Mouse (Mus musculus): ENCODE data around the gene Itgb3.

The Itgb3 gene

GRCm38 (mm10) chr11:104618638-104619076, 10.9 kb downstream of the Itgb3 start:
- intact Hi-C loops (cut with DNase I): no loop called here

- intact Hi-C loops (cut with DNase I): no loop called here
These were observed 11.6 kb downstream of the Itgb3 start for GRCm38 (mm10) chr11:104619084-104620022.

- intact Hi-C loops (cut with DNase I): no loop called here
These were observed 14.5 kb downstream of the Itgb3 start for GRCm38 (mm10) chr11:104622040-104622962.

GRCm38 (mm10) chr11:104624791-104625391, 17.1 kb downstream of the Itgb3 start:
- intact Hi-C loops (cut with DNase I): no loop called here

GRCm38 (mm10) chr11:104625453-104626402, 17.9 kb downstream of the Itgb3 start:
- intact Hi-C loops (cut with DNase I): no loop called here

- intact Hi-C loops (cut with DNase I): no loop called here
These were observed 18.8 kb downstream of the Itgb3 start for GRCm38 (mm10) chr11:104626635-104627034.

GRCm38 (mm10) chr11:104627616-104628301, 20.0 kb downstream of the Itgb3 start:
- intact Hi-C loops (cut with DNase I): no loop called here

- intact Hi-C loops (cut with DNase I): no loop called here
These were observed 20.8 kb downstream of the Itgb3 start for GRCm38 (mm10) chr11:104628566-104628965.

- intact Hi-C loops (cut with DNase I): no loop called here
These were observed 22.5 kb downstream of the Itgb3 start for GRCm38 (mm10) chr11:104630185-104630835.

GRCm38 (mm10) chr11:104631306-104631705, 23.5 kb downstream of the Itgb3 start:
- intact Hi-C loops (cut with DNase I): no loop called here

- intact Hi-C loops (cut with DNase I): no loop called here
These were observed 29.2 kb downstream of the Itgb3 start for GRCm38 (mm10) chr11:104637010-104637409.

GRCm38 (mm10) chr11:104638006-104638405, 30.2 kb downstream of the Itgb3 start:
- intact Hi-C loops (cut with DNase I): no loop called here

GRCm38 (mm10) chr11:104638906-104639305, 31.1 kb downstream of the Itgb3 start:
- intact Hi-C loops (cut with DNase I): no loop called here

- intact Hi-C loops (cut with DNase I): no loop called here
These were observed 31.8 kb downstream of the Itgb3 start for GRCm38 (mm10) chr11:104639634-104640033.

- intact Hi-C loops (cut with DNase I): no loop called here
These were observed 33.1 kb downstream of the Itgb3 start for GRCm38 (mm10) chr11:104640894-104641293.

- intact Hi-C loops (cut with DNase I): no loop called here
These were observed 35.4 kb downstream of the Itgb3 start for GRCm38 (mm10) chr11:104643236-104643635.

- intact Hi-C loops (cut with DNase I): no loop called here
These were observed 37.6 kb downstream of the Itgb3 start for GRCm38 (mm10) chr11:104645402-104645801.

GRCm38 (mm10) chr11:104646173-104646572, 38.4 kb downstream of the Itgb3 start:
- intact Hi-C loops (cut with DNase I): no loop called here

- intact Hi-C loops (cut with DNase I): no loop called here
These were observed 38.8 kb downstream of the Itgb3 start for GRCm38 (mm10) chr11:104646611-104647010.
